Mouse (Mus musculus) stomach, embryonic 16.5 days (tissue): ENCODE data around the gene Tac4. TPM values are rescaled to one million over a fixed set of nuclear protein-coding genes. Genes with fewer than 3 reads are reported as not detected.
A peak's percentile ranks its signal among the peaks of the same experiment; 100 is the strongest.

Source experiments
- ATAC-seq: fragments of 200-750 bp; cut with Nextera tagmentation; 2 replicates; pipeline ENCODE4 v1.8.0; 2017; ENCODE audit warnings: moderate number of reproducible peaks, moderate TSS enrichment; ENCODE audit not compliant: insufficient read depth, low FRiP score
- H3K27ac ChIP-seq: fragments of 300-500 bp; sonication (generic); 2 replicates; pipeline ENCODE4 v1.5.1; 2014; ENCODE audit warnings: low read length
- H3K27me3 ChIP-seq: fragments of 300-500 bp; sonication (generic); 2 replicates; pipeline ENCODE4 v1.6.1; 2014; ENCODE audit warnings: low read length, control low read depth, mixed read lengths; ENCODE audit not compliant: control insufficient read depth, insufficient read depth
- H3K36me3 ChIP-seq: fragments of 300-500 bp; sonication (generic); 2 replicates; pipeline ENCODE4 v1.6.1; 2014; ENCODE audit warnings: low read length; ENCODE audit not compliant: control insufficient read depth, insufficient read depth
- H3K4me1 ChIP-seq: fragments of 300-500 bp; sonication (generic); 2 replicates; pipeline ENCODE4 v1.6.1; 2014; ENCODE audit warnings: low read length, control low read depth, mixed read lengths; ENCODE audit not compliant: control insufficient read depth, insufficient read depth
- H3K4me2 ChIP-seq: fragments of 300-500 bp; sonication (generic); 2 replicates; pipeline ENCODE4 v1.6.1; 2014; ENCODE audit warnings: low read depth, low read length, mixed read lengths
- H3K4me3 ChIP-seq: fragments of 300-500 bp; sonication (generic); replicated peaks from 2 replicates; pipeline ENCODE4 v1.5.1; 2014; ENCODE audit warnings: mild to moderate bottlenecking, low read length
- H3K9ac ChIP-seq: fragments of 300-500 bp; sonication (generic); 2 replicates; pipeline ENCODE4 v1.6.1; 2014; ENCODE audit warnings: low read length
- H3K9me3 ChIP-seq: fragments of 300-500 bp; sonication (generic); replicated peaks from 2 replicates; pipeline ENCODE4 v1.6.1; 2016; ENCODE audit warnings: low read length, control low read depth; ENCODE audit not compliant: control insufficient read depth
- WGBS: fragments of 180-500 bp; shearing (Covaris S2); extraction: QIAGEN DNeasy Blood & Tissue Kit; methylation state at CpG from one replicate; pipeline ENCODE4 v1.1.7; 2014; 5-methylcytosine and 5-hydroxymethylcytosine counted together
- polyA plus RNA-seq: library from polyadenylated mRNA; unstranded; fragments of >200 nt; fragmentation: Nextera tagmentation; extraction: Ambion mirVana; gene quantifications from 2 replicates; pipeline ENCODE4 v1.2.1, GENCODE M21; 2015

Tac4 gene
- 0.10 and 0.24 TPM in 2 replicates for polyA plus RNA-seq

GRCm38 (mm10) chr11:95261178-95261751, at the start of gene Tac4:
Gene Tac4, plus strand, starts transcription at chr11:95261529.
- H3K36me3 ChIP-seq: 0 out of 2 replicates have a peak, but pooled peaks cover 5% of the 10 kb centered on the region
- H3K27ac ChIP-seq: no peak within 1 kb of the TSS
- H3K9ac ChIP-seq: no peak within 1 kb of the TSS
- WGBS: 63% methylated on average over 5 of the region's 5 CpGs
- ATAC-seq: no peak
- H3K4me2 ChIP-seq: no peak within 1 kb of the TSS
- no peak within 1 kb of the TSS for H3K4me3 ChIP-seq
- H3K4me1 ChIP-seq: peaks cover 17% of the 10 kb centered on the region; the same call in 1 of the 2 replicates
- no peaks in the 10 kb centered on the region for H3K9me3 ChIP-seq
- H3K27me3 ChIP-seq: no peaks in the 10 kb centered on the region

GRCm38 (mm10) chr11:95213607-95214006, 47.7 kb upstream of the Tac4 start:
- Histone ChIP-seq H3K27me3 (no peaks in the 10 kb centered on the region), H3K4me1 (peaks cover 30% of the 10 kb centered on the region), H3K4me2 (no peak overlapping the region), H3K36me3 (no peaks in the 10 kb centered on the region), H3K4me3 (no peak overlapping the region), H3K9ac (no peak overlapping the region), H3K9me3 (no peaks in the 10 kb centered on the region), H3K27ac (no peak overlapping the region)
- ATAC-seq: no peak
- WGBS: 21% methylated on average over 6 of the region's 6 CpGs

- H3K9ac ChIP-seq: peak overlapping the region; percentile 27; the same call in 1 of the 2 replicates
- no peaks in the 10 kb centered on the region for H3K36me3 ChIP-seq
- peaks cover 30% of the 10 kb centered on the region for H3K4me1 ChIP-seq
- H3K4me3 ChIP-seq: no peak overlapping the region
- peak; percentile 42; the same call in 1 of the 2 replicates for ATAC-seq
- no peak overlapping the region for H3K27ac ChIP-seq
- no peak overlapping the region for H3K4me2 ChIP-seq
- H3K27me3 ChIP-seq: 0 out of 2 replicates have a peak, but pooled peaks cover 3% of the 10 kb centered on the region
- 10% methylated on average over 5 of the region's 5 CpGs for whole genome bisulfite sequencing
- H3K9me3 ChIP-seq: no peaks in the 10 kb centered on the region
Observed at GRCm38 (mm10) chr11:95214305-95214704, 47.0 kb upstream of the Tac4 start.

- 0 out of 2 replicates have a peak, but pooled peaks cover 4% of the 10 kb centered on the region for H3K27me3 ChIP-seq
- no peaks in the 10 kb centered on the region for H3K36me3 ChIP-seq
- no peak for ATAC-seq
- no peak overlapping the region for H3K4me2 ChIP-seq
- peaks cover 18% of the 10 kb centered on the region for H3K4me1 ChIP-seq
- H3K9ac ChIP-seq: no peak overlapping the region
- H3K27ac ChIP-seq: no peak overlapping the region
- no peak overlapping the region for H3K4me3 ChIP-seq
- 61% methylated on average over 3 of the region's 3 CpGs for WGBS
- no peaks in the 10 kb centered on the region for H3K9me3 ChIP-seq
Observed at GRCm38 (mm10) chr11:95216193-95216592, 45.1 kb upstream of the Tac4 start.

- Histone ChIP-seq H3K27ac (no peak overlapping the region), H3K4me3 (no peak overlapping the region), H3K4me1 (peaks cover 20% of the 10 kb centered on the region), H3K36me3 (no peaks in the 10 kb centered on the region), H3K27me3 (peaks cover 19% of the 10 kb centered on the region), H3K9ac (no peak overlapping the region), H3K9me3 (no peaks in the 10 kb centered on the region), H3K4me2 (no peak overlapping the region)
- 65% methylated on average over 8 of the region's 8 CpGs for WGBS
- no peak for ATAC-seq
Observed at GRCm38 (mm10) chr11:95219111-95219510, 42.2 kb upstream of the Tac4 start.

GRCm38 (mm10) chr11:95223473-95223872, 37.9 kb upstream of the Tac4 start:
- peak overlapping the region; percentile 37; the same call in 1 of the 2 replicates for H3K9ac ChIP-seq
- H3K9me3 ChIP-seq: no peaks in the 10 kb centered on the region

GRCm38 (mm10) chr11:95224124-95224893, 37.0 kb upstream of the Tac4 start:
- peak; percentile 44 for ATAC-seq
- Histone ChIP-seq H3K4me2 (peak overlapping the region; percentile 53), H3K9ac (peak overlapping the region; percentile 37; the same call in 1 of the 2 replicates)

More at GRCm38 (mm10) chr11:95223473-95223872, 37.9 kb upstream of the Tac4 start:
- H3K4me3 ChIP-seq: peak overlapping the region; percentile 25
- peak overlapping the region; percentile 53 for H3K4me2 ChIP-seq
- H3K36me3 ChIP-seq: no peaks in the 10 kb centered on the region
- peak overlapping the region; percentile 73 for H3K27ac ChIP-seq
- peaks cover 27% of the 10 kb centered on the region for H3K4me1 ChIP-seq
- H3K27me3 ChIP-seq: peaks cover 29% of the 10 kb centered on the region
- no peak for ATAC-seq
- 3% methylated on average over 31 of the region's 31 CpGs for WGBS

GRCm38 (mm10) chr11:95225448-95225847, 35.9 kb upstream of the Tac4 start:
- ATAC-seq: peak; percentile 35; the same call in 1 of the 2 replicates
- Histone ChIP-seq H3K4me3 (no peak overlapping the region), H3K27ac (peak overlapping the region; percentile 91), H3K27me3 (peaks cover 25% of the 10 kb centered on the region), H3K9ac (no peak overlapping the region), H3K9me3 (no peaks in the 10 kb centered on the region), H3K4me1 (peaks cover 27% of the 10 kb centered on the region), H3K4me2 (no peak overlapping the region), H3K36me3 (no peaks in the 10 kb centered on the region)
- WGBS: 13% methylated on average over 7 of the region's 7 CpGs

More at GRCm38 (mm10) chr11:95224124-95224893, 37.0 kb upstream of the Tac4 start:
- Histone ChIP-seq H3K27ac (peak overlapping the region; percentile 91), H3K27me3 (peaks cover 26% of the 10 kb centered on the region), H3K4me1 (peaks cover 27% of the 10 kb centered on the region), H3K9me3 (no peaks in the 10 kb centered on the region), H3K4me3 (peak overlapping the region; percentile 25; the same call in 1 of the 2 replicates), H3K36me3 (no peaks in the 10 kb centered on the region)
- 30% methylated on average over 15 of the region's 15 CpGs for WGBS

- WGBS: 40% methylated on average over 5 of the region's 5 CpGs
- no peak for ATAC-seq
- Histone ChIP-seq H3K27me3 (peaks cover 25% of the 10 kb centered on the region), H3K4me2 (no peak overlapping the region), H3K9me3 (no peaks in the 10 kb centered on the region), H3K9ac (no peak overlapping the region), H3K27ac (no peak overlapping the region), H3K36me3 (no peaks in the 10 kb centered on the region), H3K4me1 (peaks cover 30% of the 10 kb centered on the region), H3K4me3 (no peak overlapping the region)
Observed at GRCm38 (mm10) chr11:95227467-95227866, 33.9 kb upstream of the Tac4 start.
